Mouse (Mus musculus) E14TG2a.4 (cell line): ENCODE data around the gene Ptprt.

Experiments used
- CTCF ChIP-seq: conservative IDR thresholded peaks from 2 replicates; pipeline ENCODE4 v1.5.1; 2014; ENCODE audit warnings: low read length
- NANOG ChIP-seq: IDR thresholded peaks from 2 replicates; pipeline ENCODE4 v1.6.1; 2014; ENCODE audit warnings: borderline replicate concordance, low read length, mixed read lengths
- POU5F1 ChIP-seq: IDR thresholded peaks from 2 replicates; pipeline ENCODE4 v1.6.1; 2014; ENCODE audit warnings: low read length, borderline replicate concordance

- no peak for TF ChIP-seq CTCF
- TF ChIP-seq POU5F1: no peak
- TF ChIP-seq NANOG: no peak
Measured at GRCm38 (mm10) chr2:162602721-162603120, 58.2 kb downstream of the Ptprt start.
